Mouse (Mus musculus): ENCODE results near the gene Hoxd3.

DNA sequence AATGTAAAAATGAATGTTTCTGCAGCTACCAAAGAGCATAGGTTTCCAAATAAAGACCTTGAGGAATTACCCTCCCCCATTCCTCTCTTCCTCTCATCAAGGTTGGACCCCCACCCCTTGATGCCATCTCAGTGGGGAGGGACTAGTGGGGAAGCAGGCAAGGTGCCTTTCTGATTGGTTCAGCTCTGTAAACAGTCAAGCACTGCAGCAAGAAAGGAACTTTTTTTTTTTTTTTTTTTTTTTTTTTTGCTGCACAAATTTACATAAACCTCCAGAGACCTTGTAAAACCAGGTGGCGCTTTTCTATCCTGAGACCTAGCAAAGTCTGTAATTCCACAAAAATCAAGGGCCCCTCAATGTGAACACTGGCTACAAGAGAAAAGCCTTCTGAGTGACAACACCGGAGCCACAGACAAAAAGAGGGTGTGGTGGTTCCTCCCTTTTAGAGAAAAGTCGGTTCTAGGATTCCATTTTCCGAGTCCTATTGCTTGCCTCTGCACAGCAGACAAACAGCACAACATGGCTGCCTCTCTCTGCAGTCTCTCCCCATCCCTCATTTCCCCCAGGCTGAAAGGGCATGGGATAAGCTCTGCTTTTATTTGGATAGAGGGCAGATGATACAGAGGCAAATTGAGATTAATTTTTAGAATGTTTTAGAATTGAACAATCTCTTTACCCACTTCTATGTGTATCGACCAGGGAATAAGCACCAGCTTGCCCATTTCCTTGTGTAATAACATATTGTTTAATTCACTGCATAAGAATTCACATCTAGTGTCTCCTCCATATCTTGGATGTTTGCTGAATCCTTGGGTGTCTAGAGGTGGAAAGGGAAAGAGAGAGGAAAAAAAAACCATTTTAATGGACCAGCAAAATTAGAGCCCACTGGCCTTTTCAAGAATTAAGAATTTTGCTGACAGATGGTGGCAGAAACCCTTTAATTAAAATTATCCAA is 2.0 kb upstream of the Hoxd3 start:
- no peak for TF ChIP-seq USF1 (IDR thresholded peaks at IDR 0.05; ENCODE audit: low read depth, low read length)
- no peak for TF ChIP-seq POLR2A (IDR thresholded peaks at IDR 0.05; ENCODE audit: control insufficient read depth in 1 of 2, insufficient read depth in 1 of 2, low read depth in 1 of 2, low read length in 2 of 2, poor library complexity in 1 of 2)
- no peak for TF ChIP-seq USF2 (IDR thresholded peaks at IDR 0.05; ENCODE audit: borderline replicate concordance in 1 of 2, insufficient read depth in 1 of 2, low read depth in 1 of 2, low read length in 2 of 2)
- no peak for TF ChIP-seq E2F4 (IDR thresholded peaks at IDR 0.05; ENCODE audit: borderline replicate concordance, low read depth, low read length)
